Mouse (Mus musculus): ENCODE results near the gene Bend6.
A peak's percentile ranks its signal among the peaks of the same experiment; 100 is the strongest.
"Not testable (repeated sequence)": the region's sequence is repeated elsewhere in the genome, so short reads cannot be mapped to it uniquely, and the experiment has no call there.

The Bend6 gene

DNA sequence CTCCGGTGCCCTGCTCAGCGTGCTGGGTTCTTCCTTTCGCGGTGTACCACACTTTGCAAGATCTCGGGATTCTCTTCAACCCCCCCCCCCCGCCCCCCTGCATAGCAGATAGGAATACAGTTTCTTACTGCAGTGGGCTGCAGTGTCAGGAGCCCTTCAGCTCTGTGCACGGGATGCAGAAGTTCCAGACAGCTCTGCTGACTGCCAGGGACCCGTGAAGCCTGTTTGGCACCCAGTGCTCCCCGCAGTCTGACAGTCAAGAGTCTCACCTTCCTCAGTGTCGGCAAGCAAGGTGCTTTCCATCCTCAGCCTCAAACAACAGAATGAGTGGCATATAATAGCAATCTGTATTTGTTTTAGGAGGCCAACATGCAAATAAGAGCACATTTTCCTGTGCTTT is 1.4 kb downstream of the Bend6 start:
- no peak for DNase-seq

DNA sequence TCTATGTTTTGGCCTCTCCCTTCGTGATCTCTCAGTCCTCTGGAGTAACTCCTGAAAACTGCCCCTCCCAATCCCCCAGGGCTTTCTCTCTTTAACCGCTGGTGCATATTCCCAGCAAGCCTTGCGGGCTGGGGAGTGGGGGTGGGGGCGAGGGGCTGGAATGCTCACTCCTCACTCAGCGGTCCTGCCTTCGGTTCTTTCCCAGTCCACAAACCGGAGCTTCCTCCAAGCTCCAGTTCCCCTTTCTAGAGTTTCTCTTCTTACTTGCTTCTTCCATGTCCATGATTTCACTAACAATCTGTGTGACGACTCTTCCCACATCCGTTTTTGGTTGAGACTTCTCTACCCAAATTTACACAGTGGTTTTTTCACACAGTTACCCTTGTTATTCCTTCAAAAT is 4.0 kb downstream of the Bend6 start:
- DNase-seq, result peak; percentile 39

DNA sequence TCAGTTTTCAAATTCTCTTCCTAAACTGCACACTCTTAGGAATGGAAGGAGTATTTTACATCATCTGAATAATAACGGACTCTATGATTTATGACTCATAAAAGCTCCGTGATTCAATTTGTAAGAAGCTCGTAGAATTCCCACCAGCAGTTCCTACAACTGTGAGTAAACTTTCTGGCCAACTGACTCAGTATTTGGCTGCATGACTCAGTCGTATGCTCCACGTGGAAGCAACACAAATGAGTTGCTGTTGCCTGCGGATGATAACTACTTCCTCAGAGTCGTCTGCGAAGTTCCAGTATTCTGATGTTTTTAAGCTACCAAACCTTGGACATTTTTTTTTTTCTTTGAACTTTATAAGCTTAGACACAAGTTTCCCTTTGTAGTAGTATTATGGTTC is 7.4 kb downstream of the Bend6 start:
- DNase-seq, result no peak

DNA sequence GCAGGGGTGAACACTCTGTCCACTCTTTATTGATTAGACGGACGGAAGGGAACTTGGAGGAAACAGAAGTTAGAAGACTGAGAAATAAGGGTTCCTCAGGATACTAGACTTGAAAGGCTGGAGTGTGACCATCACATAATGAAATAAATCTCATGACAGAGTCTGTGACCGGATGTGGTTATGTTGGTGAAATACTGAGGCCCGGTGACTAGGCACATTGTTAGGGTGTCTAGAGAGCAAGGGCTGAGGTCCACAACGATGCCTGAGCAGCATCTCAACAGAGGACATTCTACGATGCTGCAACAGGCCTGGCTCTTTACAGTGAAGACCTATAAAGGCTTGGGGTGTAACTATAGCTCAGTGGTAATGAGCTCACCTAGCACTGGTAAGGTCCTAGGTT is 9.2 kb downstream of the Bend6 start:
- no peak for DNase-seq

DNA sequence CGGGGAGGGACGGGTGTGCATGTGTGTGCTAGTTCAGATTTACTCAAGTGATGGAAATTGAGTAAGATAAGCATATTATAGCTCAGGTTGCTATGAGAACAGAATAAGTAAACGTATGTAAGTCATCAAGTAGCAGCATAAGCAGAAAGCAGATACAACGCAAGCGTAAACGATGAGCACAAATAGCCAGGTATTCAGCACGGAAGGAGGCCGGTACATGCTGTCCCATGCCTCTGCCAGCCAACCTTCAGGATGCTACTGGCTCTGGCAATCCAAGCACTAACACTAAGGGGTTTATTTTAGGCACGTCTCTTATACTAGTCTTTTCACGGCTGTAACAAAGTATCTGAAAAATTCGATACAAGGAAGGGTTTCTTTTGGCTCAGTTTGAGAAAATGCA is 10.2 kb downstream of the Bend6 start:
- DNase-seq, result no peak

DNA sequence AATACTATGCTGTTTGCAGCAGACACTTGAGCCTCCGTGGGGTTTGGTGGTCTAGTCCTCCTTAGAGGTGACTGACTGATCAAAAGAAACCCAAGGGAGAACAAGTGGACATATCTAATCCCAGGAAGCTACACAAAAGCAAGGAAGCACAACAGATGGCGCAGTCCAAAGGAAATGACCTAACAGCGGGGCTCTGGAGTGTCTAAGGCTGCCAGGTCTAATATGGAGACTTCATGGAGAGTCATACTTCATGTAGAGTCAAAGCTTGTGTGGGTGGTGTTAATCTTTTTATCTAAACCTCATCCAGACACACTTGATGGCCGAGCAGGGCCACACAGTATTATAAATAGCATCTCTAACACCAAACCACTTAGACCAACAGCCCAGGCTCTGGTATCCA is 10.9 kb downstream of the Bend6 start:
- no peak for DNase-seq

DNA sequence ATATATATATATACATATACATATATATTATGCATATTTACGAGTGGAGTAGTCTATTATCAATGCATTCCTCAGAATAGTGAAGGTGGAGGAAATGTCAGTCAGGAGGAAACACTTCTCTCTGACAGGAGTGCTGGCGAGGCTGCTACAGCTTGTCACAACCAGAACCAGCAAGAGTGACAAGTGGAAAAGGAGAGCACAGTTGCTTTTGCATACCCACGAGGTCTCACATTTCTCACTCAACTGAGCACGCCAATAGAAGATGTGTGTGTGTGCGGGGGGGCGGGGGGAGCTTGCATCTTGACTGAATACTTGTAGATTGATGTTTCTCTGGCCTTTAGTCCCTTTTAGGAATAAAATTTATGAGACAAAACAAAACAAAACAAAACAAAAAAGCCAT is 11.5 kb downstream of the Bend6 start:
- DNase-seq, result no peak

DNA sequence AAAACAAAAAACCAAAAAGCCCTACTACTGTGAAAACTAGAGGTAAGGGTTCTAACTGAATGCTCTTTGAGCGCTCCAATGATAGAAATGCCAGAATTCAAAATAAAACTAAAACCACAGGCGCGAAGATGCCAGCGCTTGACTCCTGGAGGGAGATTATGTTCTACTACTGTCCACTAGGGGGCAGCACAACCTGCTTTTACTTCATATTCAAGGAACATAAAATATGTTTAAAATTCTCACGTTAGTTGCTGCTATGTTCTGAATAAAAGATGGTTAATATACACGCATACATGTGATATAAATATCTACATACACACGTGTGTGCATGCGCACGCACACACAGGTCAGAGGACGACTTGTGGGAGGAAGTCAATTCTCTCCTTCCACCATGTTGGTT is 14.8 kb downstream of the Bend6 start:
- DNase-seq, result peak; percentile 75

DNA sequence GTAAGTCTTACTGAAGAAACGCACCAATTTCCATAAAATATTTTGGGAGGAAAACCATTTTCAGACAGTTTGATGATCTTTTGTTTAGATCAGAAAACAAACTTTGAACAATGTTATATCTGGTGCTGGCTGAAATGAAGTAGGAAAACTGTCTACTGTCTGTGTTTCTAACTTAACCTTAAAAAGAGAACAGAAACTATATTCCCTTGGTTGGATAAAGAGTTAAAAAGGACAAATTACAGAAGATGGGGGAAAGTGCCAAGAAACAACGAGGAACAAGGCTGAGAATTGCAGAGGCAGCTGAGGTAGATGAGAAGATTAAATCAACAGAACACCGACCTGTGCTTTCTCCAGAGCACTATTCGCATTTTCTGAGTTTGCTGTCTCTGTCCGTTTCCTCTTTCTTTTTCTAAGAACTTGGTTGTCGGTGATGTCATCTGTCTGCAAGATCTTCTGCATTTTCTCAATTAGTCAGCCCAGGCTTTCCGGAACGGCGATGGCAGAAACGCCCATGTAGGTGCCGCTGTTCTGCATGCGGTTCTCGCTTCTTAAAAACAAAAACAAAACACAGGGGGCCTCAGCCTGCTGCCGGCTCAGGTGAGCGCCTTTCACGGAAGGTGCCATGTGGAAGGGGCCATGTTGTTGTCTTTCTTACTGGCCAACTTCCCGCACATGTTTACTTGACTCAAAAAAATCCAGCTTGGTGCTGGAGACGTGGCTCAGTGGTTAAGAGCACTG is 24.3 kb downstream of the Bend6 start:
- peak; percentile 40 for DNase-seq

DNA sequence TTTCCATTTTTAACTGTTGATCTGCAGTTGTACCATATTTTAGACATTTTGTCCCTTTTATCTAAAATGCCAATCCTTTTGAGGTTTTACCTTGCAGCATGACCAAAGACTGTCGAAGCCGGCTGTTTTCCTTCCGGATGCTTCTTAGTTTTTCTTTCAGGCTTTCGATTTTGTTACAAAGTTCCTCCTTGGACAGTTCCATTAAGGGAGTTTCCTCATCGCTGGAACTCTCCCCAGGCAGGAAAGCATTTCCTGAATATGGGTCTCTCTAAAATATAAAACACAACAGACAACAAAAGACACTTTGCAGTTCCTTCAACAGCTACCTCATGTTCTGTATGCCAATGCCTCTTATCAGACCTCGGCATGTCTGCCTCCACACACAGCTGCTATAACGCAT is 29.4 kb downstream of the Bend6 start:
- no peak for DNase-seq

DNA sequence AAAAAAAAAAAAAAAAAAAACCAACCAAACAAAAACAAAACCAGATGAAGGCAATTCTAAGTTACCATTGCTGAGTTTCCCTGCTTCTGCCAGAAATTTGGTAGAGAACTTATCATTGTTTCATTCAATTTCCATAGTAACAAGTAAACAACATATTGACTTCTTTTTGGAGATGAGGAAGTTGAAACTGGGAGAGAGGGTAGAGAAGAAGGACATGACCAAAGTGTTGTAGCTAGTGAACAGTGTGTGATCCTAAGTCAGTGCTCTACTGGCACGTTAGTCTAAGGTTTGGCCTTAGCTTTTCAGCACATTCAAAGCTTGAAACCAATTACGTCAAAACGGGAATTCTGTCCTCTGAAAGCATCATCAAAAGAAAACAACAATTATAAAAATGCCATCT is 31.2 kb downstream of the Bend6 start:
- no peak for DNase-seq

DNA sequence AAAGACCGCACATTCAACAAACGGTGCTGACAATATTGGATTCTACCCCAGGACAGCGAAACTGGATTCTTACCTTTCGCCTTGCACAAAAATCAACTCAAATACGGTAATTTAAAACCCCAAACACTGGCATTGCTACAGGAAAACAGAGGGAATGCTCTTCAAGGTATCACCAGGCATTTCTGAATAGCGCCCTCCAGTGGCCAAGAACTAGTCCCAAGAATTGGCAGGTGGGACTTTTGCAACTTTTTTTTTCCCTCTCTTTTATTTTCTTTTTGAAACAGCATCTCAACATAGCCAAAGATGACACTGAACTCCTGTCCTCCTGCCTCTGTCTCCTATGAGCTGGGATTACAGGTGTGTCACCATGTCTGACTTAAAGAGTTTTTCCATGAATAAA is 31.9 kb downstream of the Bend6 start:
- DNase-seq, result peak; percentile 19

DNA sequence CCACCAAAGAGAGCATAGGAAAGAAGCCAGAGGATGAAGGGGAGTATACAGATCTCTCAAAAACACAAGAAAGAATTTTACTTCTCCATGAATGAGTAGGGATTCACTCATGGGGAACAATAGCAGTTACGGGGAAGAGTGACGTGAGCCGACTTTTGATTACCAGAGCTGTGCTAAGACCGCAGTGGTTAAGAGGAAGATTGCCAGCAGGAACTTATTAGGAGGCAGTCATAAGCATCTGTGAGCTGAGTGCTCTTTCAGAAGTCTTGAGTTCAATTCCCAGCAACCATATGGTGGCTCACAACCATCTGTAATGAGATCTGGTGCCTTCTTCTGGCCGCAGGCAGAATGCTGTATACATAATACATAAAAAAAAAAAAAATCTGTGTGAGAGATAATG is 34.1 kb downstream of the Bend6 start:
- DNase-seq, result no peak

DNA sequence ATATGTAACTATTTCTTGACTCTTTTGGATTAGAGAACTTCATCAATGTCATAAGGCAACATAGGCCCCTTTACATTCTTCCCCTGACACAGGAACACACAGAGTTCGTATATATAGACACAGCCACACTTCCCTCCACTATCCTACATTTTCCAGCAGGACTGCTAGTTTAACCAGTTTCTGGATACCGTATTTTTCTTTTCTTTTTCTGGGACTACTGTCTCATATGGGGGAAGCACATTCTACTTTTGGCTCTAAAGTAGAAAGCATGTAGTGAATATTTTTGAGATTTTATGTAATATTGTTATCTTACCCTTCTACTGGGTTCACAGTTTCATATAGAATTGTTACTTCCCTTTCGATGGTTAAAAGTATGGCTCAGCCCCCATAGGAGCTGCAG is 38.2 kb downstream of the Bend6 start:
- no peak for DNase-seq

DNA sequence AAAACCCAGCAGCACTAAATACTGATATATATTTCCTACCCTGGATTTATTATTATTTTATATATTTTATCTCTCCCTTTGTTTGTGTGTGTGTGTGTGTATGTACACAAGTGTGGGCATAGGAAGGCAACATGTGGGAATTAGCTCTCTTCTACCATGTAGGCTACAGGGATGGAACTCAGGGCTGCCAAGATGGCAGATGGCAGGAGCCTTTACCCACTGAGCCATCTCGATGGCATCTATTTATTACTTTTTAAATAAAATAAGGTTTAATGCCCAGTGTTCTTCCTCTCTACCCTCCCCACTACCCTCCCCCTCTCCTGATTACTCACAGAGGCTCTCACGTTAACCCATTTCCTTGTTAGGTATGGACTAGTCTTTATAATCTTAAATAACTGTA is 38.6 kb downstream of the Bend6 start:
- no peak for DNase-seq

DNA sequence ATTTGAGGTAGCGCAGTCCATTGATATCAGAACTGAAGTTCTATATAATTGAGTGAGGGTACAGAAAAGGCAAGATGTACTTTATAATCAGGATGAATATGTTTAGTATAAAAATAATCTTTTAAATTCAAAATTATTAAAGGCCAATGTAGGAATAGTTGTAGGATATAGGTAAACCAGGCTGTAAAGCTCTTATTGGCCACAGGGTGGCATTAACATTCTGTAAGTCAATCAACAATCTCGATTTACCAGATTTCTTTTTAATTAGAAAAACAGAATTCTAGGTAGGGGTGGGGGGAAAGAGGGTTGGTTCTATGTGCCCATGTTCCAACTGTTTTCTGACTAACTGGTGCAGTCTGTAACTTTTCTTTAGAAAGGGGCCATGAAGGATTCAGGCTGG is 60.8 kb downstream of the Bend6 start:
- DNase-seq, result no peak

DNA sequence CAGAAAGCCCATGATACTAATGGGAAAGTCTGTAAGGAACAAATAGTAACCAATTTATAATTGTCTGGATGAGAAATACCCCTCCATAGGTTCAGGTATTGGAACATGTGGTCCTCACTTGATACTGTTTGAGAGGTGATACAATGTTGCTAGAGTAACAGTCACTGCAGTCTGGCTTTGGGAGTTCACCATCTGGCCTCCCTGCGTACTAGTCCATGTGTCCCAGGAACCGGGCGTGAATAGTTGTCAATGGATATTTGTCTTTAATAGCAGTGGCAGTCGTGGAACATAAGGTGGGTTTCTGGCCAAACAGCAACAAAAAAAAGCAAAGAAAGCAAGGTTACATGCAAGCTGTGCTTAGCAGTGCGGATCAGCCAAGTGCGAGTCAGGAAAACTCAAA is 63.8 kb downstream of the Bend6 start:
- no peak for DNase-seq

DNA sequence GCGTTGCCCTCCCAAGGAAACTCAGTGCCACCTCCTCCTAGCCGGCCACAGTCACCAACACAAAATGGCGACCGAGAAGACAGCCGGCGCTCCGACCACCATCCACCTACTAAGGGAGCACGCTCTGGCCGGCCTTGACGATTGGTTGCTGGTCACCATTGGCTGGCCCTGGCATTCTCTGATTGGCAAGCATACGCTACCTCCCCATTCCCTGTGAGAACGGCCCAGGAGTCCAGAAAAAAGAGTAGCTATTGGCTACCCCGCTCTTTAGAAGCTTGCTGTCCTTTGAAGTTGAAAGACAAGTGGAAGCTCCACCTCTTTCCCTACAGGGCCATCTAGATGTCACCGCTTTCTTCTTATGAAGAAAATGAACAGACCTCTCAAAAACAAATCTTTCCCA is 68.7 kb downstream of the Bend6 start:
- not testable (repeated sequence) for DNase-seq

DNA sequence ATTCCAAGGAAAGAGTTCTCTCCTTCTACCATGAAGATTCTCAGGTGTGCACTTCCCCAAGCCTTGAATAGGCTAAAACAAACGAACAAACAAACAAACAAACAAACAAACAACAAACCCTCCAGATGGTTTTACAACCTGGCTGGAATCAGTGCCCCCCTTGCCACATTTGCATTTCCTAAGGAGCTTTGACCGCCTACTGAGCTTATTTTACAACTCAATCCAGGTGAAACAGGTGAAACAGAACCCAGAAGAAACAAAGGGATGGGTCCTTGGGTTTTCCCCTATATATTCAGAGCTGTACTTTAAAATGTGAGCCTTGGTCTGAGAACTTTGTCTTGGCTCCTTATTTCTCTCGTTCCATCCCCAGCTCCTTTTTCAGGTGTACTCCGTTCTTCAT is 77.0 kb downstream of the Bend6 start:
- no peak for DNase-seq

DNA sequence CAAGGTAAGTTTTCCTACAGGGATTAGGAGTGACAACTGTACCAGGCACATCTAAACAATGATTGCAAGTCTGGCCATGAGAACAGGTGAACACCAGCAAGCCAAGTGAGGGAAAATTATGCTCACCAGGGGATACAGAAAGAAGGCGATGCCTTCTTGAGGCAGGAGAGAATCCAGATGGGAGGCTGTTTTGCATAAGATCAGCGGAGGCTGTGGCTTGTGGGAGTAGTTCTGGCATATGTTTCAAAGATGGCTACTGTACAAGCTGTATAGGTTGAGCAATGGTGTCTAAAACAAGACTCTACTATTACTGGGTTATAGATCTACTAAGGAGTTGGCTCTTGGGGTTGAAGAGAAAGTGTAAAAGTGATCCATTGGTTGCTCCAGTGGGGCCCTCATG is 89.7 kb downstream of the Bend6 start:
- DNase-seq, result no peak

DNA sequence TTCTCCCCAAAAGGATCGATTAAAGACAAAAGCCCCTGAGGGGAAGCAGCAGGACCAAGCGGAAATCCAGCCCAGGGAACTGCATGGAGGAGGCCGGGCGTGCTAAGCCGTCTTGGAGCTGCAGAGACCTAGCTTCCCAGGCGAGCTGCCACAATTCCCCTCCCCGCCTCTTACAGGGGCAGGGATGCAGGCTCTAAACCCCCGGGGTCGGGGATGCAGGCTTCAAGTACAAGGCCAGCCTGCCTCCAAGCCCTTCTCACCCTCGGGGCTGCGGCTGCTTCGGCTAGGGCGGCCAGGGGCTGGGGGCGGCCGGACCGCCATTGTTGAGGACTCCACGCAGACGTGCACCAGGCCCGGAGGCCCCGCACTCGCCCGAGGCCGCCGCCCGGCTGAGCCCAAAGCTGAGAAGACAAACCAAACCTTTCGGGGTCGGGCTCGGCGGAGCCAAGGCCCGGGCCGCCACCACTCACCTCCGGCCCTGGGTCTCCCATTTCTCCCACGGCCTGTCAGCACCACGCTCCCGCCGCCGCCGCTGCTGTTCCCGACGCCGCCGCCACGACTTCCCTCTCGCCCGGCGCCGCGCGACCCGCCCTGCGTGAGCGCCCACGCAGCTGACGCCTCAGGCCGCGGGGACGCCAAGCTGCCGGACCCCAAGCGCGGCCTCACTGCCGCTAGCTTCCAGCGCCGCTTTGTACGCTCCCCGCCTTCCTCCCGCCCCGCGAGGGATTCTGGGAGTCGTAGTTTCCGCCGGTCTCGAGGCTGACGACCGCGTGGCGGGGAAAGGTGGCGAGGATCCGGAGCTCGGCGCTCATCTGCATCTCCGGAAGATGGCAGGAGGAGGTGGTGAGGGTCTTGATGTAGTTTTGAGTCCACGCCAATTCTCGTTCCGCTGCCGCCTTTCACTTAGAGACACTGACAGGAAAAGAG is 93.5 kb downstream of the Bend6 start, which contains the start of gene Zfp451:
Gene Zfp451, minus strand, starts transcription at position 728 of the 927 bp plus-strand sequence.
- peak; percentile 95 for DNase-seq

DNA sequence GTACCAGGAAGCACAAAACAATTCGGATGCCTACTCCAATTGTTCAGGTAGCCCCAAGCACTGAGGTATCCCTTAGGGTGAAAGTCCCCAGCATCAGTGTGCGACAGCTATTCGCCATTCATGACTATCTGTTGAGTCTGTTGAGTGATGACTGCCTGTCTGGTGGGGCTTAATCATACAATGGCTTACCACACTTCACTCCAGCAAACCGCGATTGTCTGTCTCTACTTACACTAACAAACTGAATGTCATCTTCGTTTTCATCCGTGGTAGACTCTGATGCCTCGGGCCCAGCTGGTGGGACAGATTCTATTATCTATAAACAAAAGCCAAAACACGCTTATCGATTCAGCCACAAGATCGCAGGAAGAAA is 94.1 kb downstream of the Bend6 start:
- DNase-seq, result no peak

DNA sequence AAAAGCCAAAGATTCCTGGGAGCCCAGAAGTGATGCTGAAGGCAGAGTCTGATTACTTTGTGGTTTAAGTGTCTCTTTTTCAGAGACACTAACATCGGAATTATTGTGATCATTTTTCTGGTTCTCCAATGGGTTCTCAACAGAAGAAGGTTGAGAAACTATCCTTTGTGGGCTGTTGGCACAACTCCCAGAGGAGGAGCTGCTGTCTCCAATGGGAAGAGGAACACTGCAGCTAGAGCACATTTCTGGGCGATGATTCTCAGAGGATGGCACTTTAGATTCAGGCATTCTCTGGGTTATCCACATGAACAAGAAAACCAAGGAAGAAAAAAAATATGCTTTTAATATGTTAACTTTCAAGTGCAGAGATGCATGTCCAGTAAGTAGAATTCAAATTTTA is 104.3 kb downstream of the Bend6 start:
- DNase-seq, result no peak

Data from kidney, postnatal 10 days (tissue).